Mouse (Mus musculus): Measurements from ENCODE around the gene Mup20.

DNA sequence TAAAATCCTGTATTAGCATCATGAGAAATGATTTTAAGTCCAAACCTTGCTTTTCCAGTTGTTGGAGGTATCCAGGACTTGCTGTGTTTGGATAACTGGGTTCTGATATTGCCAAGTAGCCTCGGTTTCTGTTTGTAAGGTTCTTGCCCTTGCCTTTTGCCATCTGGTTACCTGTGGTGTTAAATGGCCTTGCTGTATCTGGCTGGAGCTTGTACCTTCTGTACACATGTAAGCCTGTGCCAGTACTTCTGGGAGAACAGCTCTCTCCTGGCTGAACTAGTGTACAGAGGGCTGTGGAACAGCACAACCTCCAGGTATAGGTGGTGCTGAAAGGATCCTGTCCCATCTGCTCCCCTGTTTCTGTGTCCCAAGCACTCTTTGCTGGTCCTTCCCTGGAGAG lies 27.7 kb downstream of the Mup20 start:
- TF ChIP-seq CTCF (IDR thresholded peaks at IDR 0.05; ENCODE audit: borderline replicate concordance, insufficient read depth, low read depth, low read length): no peak
- TF ChIP-seq POLR2A (IDR thresholded peaks at IDR 0.05; ENCODE audit: borderline replicate concordance, insufficient read depth, low read length): no peak
